Mouse (Mus musculus): Measurements from ENCODE around the gene Olfr156.
"Not testable (repeated sequence)": the region's sequence is repeated elsewhere in the genome, so short reads cannot be mapped to it uniquely, and the experiment has no call there.

Gene Olfr156

GRCm38 (mm10) chr4:43823845-43824337 is at the start of gene Olfr156:
Gene Olfr156 (minus strand): TSS chr4:43823895.
- in situ Hi-C loops (cut with MboI; ENCODE audit: low sequenced_read_pairs), result no loop called here

- in situ Hi-C loops (cut with MboI; ENCODE audit: low sequenced_read_pairs), result loop anchor here (25.0 kb wide), 2 partner anchors 133 to 433 kb away; partner anchors contain the start of genes Fam166b, Hrct1, Spaar and Tesk1
These were observed 46.1 kb upstream of the Olfr156 start for GRCm38 (mm10) chr4:43869821-43870220.

- in situ Hi-C loops (cut with MboI; ENCODE audit: low sequenced_read_pairs), result loop anchor here (25.0 kb wide), 2 partner anchors 126 to 426 kb away; partner anchors contain the start of genes Fam166b, Hrct1, Spaar and Tesk1
These were observed 39.6 kb upstream of the Olfr156 start for GRCm38 (mm10) chr4:43863298-43863697.

- in situ Hi-C loops (cut with MboI; ENCODE audit: low sequenced_read_pairs), result loop anchor here (25.0 kb wide), 2 partner anchors 124 to 424 kb away; partner anchors contain the start of genes Fam166b, Hrct1, Spaar and Tesk1
These were observed 37.2 kb upstream of the Olfr156 start for GRCm38 (mm10) chr4:43860744-43861519.

- in situ Hi-C loops (cut with MboI; ENCODE audit: low sequenced_read_pairs), result loop anchor here (25.0 kb wide), 2 partner anchors 123 to 423 kb away; partner anchors contain the start of genes Fam166b, Hrct1, Spaar and Tesk1
These were observed 36.2 kb upstream of the Olfr156 start for GRCm38 (mm10) chr4:43859886-43860285.

- in situ Hi-C loops (cut with MboI; ENCODE audit: low sequenced_read_pairs), result loop anchor here (25.0 kb wide), 2 partner anchors 117 to 417 kb away; partner anchors contain the start of genes Fam166b, Hrct1, Spaar and Tesk1
These were observed 30.4 kb upstream of the Olfr156 start for GRCm38 (mm10) chr4:43854101-43854500.

GRCm38 (mm10) chr4:43851265-43851664 is 27.6 kb upstream of the Olfr156 start, which contains the start of gene Olfr155:
Gene Olfr155 (plus strand): TSS chr4:43851565.
- in situ Hi-C loops (cut with MboI; ENCODE audit: low sequenced_read_pairs), result loop anchor here (25.0 kb wide), 2 partner anchors 114 to 414 kb away; partner anchors contain the start of genes Fam166b, Hrct1, Spaar and Tesk1

GRCm38 (mm10) chr4:43840101-43840500 is 16.4 kb upstream of the Olfr156 start, which contains the start of gene Olfr157:
Gene Olfr157 (minus strand): TSS chr4:43840201.
- in situ Hi-C loops (cut with MboI; ENCODE audit: low sequenced_read_pairs), result no loop called here

GRCm38 (mm10) chr4:43838326-43838725 is 14.6 kb upstream of the Olfr156 start:
- in situ Hi-C loops (cut with MboI; ENCODE audit: low sequenced_read_pairs), result no loop called here

- in situ Hi-C loops (cut with MboI; ENCODE audit: low sequenced_read_pairs), result no loop called here
These were observed 11.1 kb upstream of the Olfr156 start for GRCm38 (mm10) chr4:43834749-43835148.

GRCm38 (mm10) chr4:43833752-43834151 is 10.1 kb upstream of the Olfr156 start:
- in situ Hi-C loops (cut with MboI; ENCODE audit: low sequenced_read_pairs), result no loop called here

- in situ Hi-C loops (cut with MboI; ENCODE audit: low sequenced_read_pairs), result no loop called here
These were observed 8.3 kb upstream of the Olfr156 start for GRCm38 (mm10) chr4:43832031-43832430.

- in situ Hi-C loops (cut with MboI; ENCODE audit: low sequenced_read_pairs), result no loop called here
These were observed 5.1 kb upstream of the Olfr156 start for GRCm38 (mm10) chr4:43828806-43829205.

- in situ Hi-C loops (cut with MboI; ENCODE audit: low sequenced_read_pairs), result no loop called here
These were observed 672 bp downstream of the Olfr156 start for GRCm38 (mm10) chr4:43822896-43823550.

GRCm38 (mm10) chr4:43798936-43799335 is 24.8 kb downstream of the Olfr156 start:
- in situ Hi-C loops (cut with MboI; ENCODE audit: low sequenced_read_pairs), result no loop called here

GRCm38 (mm10) chr4:43795844-43796243 is 27.9 kb downstream of the Olfr156 start:
- in situ Hi-C loops (cut with MboI; ENCODE audit: low sequenced_read_pairs), result not testable (repeated sequence)

- in situ Hi-C loops (cut with MboI; ENCODE audit: low sequenced_read_pairs), result no loop called here
These were observed 28.4 kb downstream of the Olfr156 start for GRCm38 (mm10) chr4:43795296-43795695.

GRCm38 (mm10) chr4:43772304-43772703 is 51.4 kb downstream of the Olfr156 start:
- in situ Hi-C loops (cut with MboI; ENCODE audit: low sequenced_read_pairs), result no loop called here

GRCm38 (mm10) chr4:43771626-43772025 is 52.1 kb downstream of the Olfr156 start:
- in situ Hi-C loops (cut with MboI; ENCODE audit: low sequenced_read_pairs), result no loop called here

- in situ Hi-C loops (cut with MboI; ENCODE audit: low sequenced_read_pairs), result no loop called here
These were observed 52.8 kb downstream of the Olfr156 start, which contains the start of gene Olfr159 for GRCm38 (mm10) chr4:43770909-43771308. Gene Olfr159 (minus strand): TSS chr4:43771009.

All from CH12F3 (cell line).